Comparison of ENCODE assay signal across 33 mouse cellular contexts in the genomic region with DNA sequence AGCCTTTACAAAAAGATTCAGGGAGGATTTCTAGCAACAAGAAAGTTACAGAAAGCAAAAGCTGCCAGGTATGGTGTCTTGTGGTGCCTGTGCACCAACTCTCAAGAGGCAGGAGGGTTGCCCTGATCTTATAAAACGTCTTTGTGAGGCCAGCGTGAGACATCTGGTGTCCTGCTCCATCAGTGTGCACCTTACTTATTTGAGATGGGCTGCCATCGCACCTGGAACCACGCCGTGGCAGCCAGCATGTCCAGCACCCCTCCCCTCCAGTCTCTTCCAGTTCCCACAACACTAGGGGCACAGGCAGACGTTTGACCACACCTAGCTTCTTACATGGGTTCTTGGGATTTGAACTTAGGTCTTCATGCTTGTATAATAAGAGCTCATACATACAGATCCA. TPM values are rescaled to one million over a fixed set of nuclear protein-coding genes. Genes with fewer than 3 reads are reported as not detected.
"Had no signal": no experiment of that assay in that cellular context is flagged by ENCODE, and none has a peak within 500 bp of the region (broad histone marks: within the 10 kb centered on the region; RNA-seq: fewer than 3 reads in every experiment).

No protein-coding gene starts in this region.

- DNase-seq: cerebellum, adult 18-20 months; cerebellum, adult 2 months; cerebellum, adult 8-10 months; cerebellum, adult 9-10 months; cerebellum, adult 9-11 months; cerebellum, postnatal 10 days; cerebellum, postnatal 14 days; cerebellum, postnatal 25 days; cerebellum, postnatal 36 days; embryo, embryonic 11 days; forebrain, postnatal 0 days; gastrocnemius, adult 2 months; gastrocnemius, postnatal 10 days; gastrocnemius, postnatal 14 days; gastrocnemius, postnatal 25 days; gastrocnemius, postnatal 36 days; heart, adult 18-20 months had no signal

- H3K4me2 ChIP-seq: embryonic facial prominence, embryonic 12.5 days; embryonic facial prominence, embryonic 13.5 days; embryonic facial prominence, embryonic 15.5 days; forebrain, embryonic 12.5 days; forebrain, embryonic 13.5 days; forebrain, embryonic 15.5 days had no signal

- H3K9me3 ChIP-seq: embryonic facial prominence, embryonic 10.5 days; embryonic facial prominence, embryonic 12.5 days; embryonic facial prominence, embryonic 13.5 days; embryonic facial prominence, embryonic 15.5 days; forebrain, embryonic 10.5 days; forebrain, embryonic 12.5 days; forebrain, embryonic 13.5 days; forebrain, embryonic 15.5 days had no signal

- H3K4me3 ChIP-seq: embryonic facial prominence, embryonic 10.5 days; embryonic facial prominence, embryonic 12.5 days; embryonic facial prominence, embryonic 13.5 days; embryonic facial prominence, embryonic 15.5 days; erythroblast, embryonic 14.5 days; forebrain, embryonic 10.5 days; forebrain, embryonic 12.5 days; forebrain, embryonic 13.5 days; forebrain, embryonic 15.5 days; gastrocnemius, adult 2 months had no signal

- H3K4me1 ChIP-seq: embryonic facial prominence, embryonic 10.5 days; embryonic facial prominence, embryonic 12.5 days; embryonic facial prominence, embryonic 13.5 days; embryonic facial prominence, embryonic 15.5 days; forebrain, embryonic 10.5 days; forebrain, embryonic 12.5 days; forebrain, embryonic 13.5 days; forebrain, embryonic 15.5 days had no signal

- H3K27ac ChIP-seq: embryonic facial prominence, embryonic 10.5 days; embryonic facial prominence, embryonic 12.5 days; embryonic facial prominence, embryonic 13.5 days; embryonic facial prominence, embryonic 15.5 days; forebrain, embryonic 10.5 days; forebrain, embryonic 12.5 days; forebrain, embryonic 13.5 days; forebrain, embryonic 15.5 days; gastrocnemius, adult 2 months had no signal

- H3K36me3 ChIP-seq: embryonic facial prominence, embryonic 10.5 days; embryonic facial prominence, embryonic 12.5 days; embryonic facial prominence, embryonic 13.5 days; embryonic facial prominence, embryonic 15.5 days; forebrain, embryonic 10.5 days; forebrain, embryonic 12.5 days; forebrain, embryonic 15.5 days had no signal

- H3K27me3 ChIP-seq: embryonic facial prominence, embryonic 13.5 days; embryonic facial prominence, embryonic 15.5 days; forebrain, embryonic 12.5 days; forebrain, embryonic 13.5 days; forebrain, embryonic 15.5 days had no signal

- H3K9ac ChIP-seq: embryonic facial prominence, embryonic 12.5 days; embryonic facial prominence, embryonic 13.5 days; embryonic facial prominence, embryonic 15.5 days; forebrain, embryonic 12.5 days; forebrain, embryonic 13.5 days; forebrain, embryonic 15.5 days; forebrain, postnatal 0 days had no signal

- ATAC-seq: forebrain, embryonic 13.5 days; forebrain, embryonic 14.5 days; forebrain, embryonic 15.5 days; forebrain, embryonic 16.5 days; forebrain, postnatal 0 days had no signal

RNA-seq across cellular contexts. Expression of gene Kcnmb3, which starts 3.9 kb away (rescaled TPM):
- total RNA-seq: common myeloid progenitor, adult 5-6 weeks; forebrain, postnatal 0 days; gastrocnemius, adult 2 months; gastrocnemius, adult 8-10 months; gastrocnemius, postnatal 14 days; gastrocnemius, postnatal 25 days; granulocyte monocyte progenitor cell, adult 5-6 weeks; heart, adult 18-20 months had no signal
- polyA plus RNA-seq: cortical plate, adult 2 months; embryonic facial prominence, embryonic 11.5 days; embryonic facial prominence, embryonic 13.5 days; erythroblast, embryonic 14.5 days; forebrain, embryonic 12.5 days; forebrain, embryonic 14.5 days; forebrain, postnatal 0 days had no signal
